Mouse (Mus musculus): Measurements from ENCODE around the gene Olfr155.

Gene Olfr155

DNA sequence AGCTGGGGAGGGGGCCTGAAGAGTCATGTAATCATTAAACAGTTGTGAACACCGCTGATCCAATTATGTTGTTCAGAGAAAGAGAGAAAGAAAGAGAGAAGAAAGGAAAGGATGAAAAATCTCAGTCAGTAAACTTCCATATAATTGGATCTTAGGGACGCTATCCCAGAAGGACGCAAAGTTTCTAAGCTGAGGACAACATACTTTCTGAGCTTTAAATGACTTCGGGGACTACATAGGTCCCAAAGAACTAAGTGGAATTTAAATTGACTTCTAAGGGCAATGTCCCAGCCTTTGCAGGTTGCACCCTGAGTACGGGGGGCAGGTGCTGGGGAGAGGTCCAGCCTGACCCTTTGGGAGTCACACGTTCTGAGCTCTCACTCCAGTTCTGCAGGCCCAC lies at the start of gene Olfr155:
TSS of gene Olfr155 (plus strand) at position 301 of the 400 bp plus-strand sequence.
- H3K4me1 ChIP-seq (replicated peaks; ENCODE audit: low read depth, low read length) = no peaks in the 10 kb centered on the region
- no peaks in the 10 kb centered on the region for H3K36me3 ChIP-seq (ENCODE audit: insufficient read depth, low read length)
- peaks cover 7% of the 10 kb centered on the region; the same call in 1 of the 2 replicates for H3K27me3 ChIP-seq (ENCODE audit: insufficient read depth, low read length)
- peaks cover 3% of the 10 kb centered on the region; the same call in 1 of the 2 replicates for H3K9me3 ChIP-seq (ENCODE audit: low read length)
- TF ChIP-seq NANOG (IDR thresholded peaks at IDR 0.05; ENCODE audit: borderline replicate concordance, low read length) (no peak), POU5F1 (IDR thresholded peaks at IDR 0.05; ENCODE audit: borderline replicate concordance, low read length) (no peak), CTCF (conservative IDR thresholded peaks at IDR 0.05; ENCODE audit: low read length) (no peak)
- no peak within 1 kb of the TSS for H3K4me3 ChIP-seq (replicated peaks; ENCODE audit: low read length)

DNA sequence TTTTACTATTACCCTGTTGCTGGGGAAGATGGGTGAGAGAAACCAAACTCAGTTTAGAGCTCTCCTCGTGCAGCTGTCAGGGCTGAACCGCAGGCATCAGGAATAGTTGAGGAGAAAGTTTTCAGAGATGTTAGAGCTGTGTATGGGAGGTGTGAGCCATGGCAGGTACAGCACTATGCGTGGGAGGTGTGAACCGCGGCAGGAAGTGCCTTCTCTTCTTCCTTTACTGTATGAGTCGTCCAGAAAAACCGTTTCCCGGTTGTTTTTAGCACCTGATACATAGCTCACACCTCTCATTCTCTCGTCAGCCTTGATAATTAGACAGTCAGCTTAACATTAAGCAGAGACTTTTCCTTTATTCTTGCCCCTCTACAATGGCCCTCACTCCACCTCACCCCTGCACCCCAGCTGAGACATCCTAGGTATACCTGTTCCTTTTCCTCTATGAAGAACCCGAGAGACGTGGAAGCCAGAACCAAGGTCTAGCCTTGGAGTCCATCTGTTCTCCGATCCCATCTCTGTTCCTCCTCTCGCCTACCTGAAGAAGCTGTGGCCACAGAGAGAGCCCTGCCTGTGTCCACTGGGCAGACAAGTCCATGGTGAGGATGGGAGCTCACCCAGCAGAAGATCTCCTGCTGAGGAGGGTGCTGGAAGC lies 28.3 kb upstream of the Olfr155 start:
- no peaks in the 10 kb centered on the region for H3K36me3 ChIP-seq (ENCODE audit: insufficient read depth, low read length)
- H3K4me1 ChIP-seq (replicated peaks; ENCODE audit: low read depth, low read length) = peaks cover 21% of the 10 kb centered on the region

DNA sequence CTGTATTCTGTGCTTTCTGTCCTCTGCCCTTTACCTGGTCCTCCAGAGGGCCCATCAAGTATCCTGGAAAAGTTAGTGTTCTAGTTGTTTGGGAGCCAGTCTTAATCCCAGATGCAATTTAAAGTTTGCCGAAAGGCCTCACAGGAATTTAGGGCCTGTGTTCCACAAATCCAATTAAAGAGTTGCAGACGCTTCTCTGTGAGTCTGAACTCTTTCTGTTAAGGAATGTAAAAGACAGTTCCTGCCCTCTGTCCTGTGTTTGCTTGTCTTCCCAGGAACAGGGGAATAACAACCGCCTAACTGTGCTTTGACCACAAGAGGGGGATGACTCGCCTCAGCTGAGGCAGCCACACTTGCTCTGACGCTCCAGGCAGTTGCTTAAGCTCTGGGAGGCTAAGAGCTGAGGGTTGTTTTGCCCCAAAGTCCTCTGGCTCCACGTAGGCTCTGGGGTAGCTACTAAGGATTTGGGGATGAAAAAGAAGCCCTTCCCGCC lies 27.5 kb upstream of the Olfr155 start, which contains the start of gene Olfr156:
TSS of gene Olfr156 (minus strand) at position 51 of the 493 bp plus-strand sequence.
- TF ChIP-seq NANOG (IDR thresholded peaks at IDR 0.05; ENCODE audit: borderline replicate concordance, low read length) (no peak), CTCF (conservative IDR thresholded peaks at IDR 0.05; ENCODE audit: low read length) (peak; percentile 44), POU5F1 (IDR thresholded peaks at IDR 0.05; ENCODE audit: borderline replicate concordance, low read length) (no peak)
- Histone ChIP-seq H3K9me3 (ENCODE audit: low read length) (no peaks in the 10 kb centered on the region), H3K4me3 (replicated peaks; ENCODE audit: low read length) (no peak within 1 kb of the TSS), H3K4me1 (replicated peaks; ENCODE audit: low read depth, low read length) (peaks cover 21% of the 10 kb centered on the region), H3K36me3 (ENCODE audit: insufficient read depth, low read length) (no peaks in the 10 kb centered on the region), H3K27me3 (ENCODE audit: insufficient read depth, low read length) (0 out of 2 replicates have a peak, but pooled peaks cover 13% of the 10 kb centered on the region)

More for the DNA sequence above, 28.3 kb upstream of the Olfr155 start:
- Histone ChIP-seq H3K4me3 (replicated peaks; ENCODE audit: low read length) (no peak overlapping the region), H3K9me3 (ENCODE audit: low read length) (no peaks in the 10 kb centered on the region), H3K27me3 (ENCODE audit: insufficient read depth, low read length) (0 out of 2 replicates have a peak, but pooled peaks cover 13% of the 10 kb centered on the region)
- TF ChIP-seq CTCF (conservative IDR thresholded peaks at IDR 0.05; ENCODE audit: low read length) = no peak
- TF ChIP-seq NANOG (IDR thresholded peaks at IDR 0.05; ENCODE audit: borderline replicate concordance, low read length) = no peak
- no peak for TF ChIP-seq POU5F1 (IDR thresholded peaks at IDR 0.05; ENCODE audit: borderline replicate concordance, low read length)

DNA sequence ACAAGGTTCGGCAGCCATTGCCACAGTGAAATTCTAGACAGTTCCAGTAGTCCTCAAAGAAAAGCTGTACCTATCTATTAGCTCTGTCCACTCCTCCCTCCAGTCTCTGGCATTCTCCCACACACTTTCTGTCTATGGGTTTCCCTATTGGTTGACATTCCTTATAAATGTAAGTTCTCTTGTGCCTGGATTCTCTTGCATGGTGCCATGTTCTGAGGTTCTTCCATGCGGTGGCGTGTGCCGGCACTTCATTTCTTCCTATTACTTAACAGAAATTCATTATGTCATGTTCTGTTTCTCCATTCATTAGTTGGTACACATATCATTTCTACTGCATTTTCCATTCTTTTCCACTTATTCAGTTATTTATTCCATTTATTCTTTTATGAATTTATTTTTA lies 22.6 kb upstream of the Olfr155 start:
- Histone ChIP-seq H3K9me3 (ENCODE audit: low read length) (no peaks in the 10 kb centered on the region), H3K4me3 (replicated peaks; ENCODE audit: low read length) (no peak overlapping the region), H3K27me3 (ENCODE audit: insufficient read depth, low read length) (no peaks in the 10 kb centered on the region; the same call in 1 of the 2 replicates), H3K36me3 (ENCODE audit: insufficient read depth, low read length) (no peaks in the 10 kb centered on the region), H3K4me1 (replicated peaks; ENCODE audit: low read depth, low read length) (peaks cover 15% of the 10 kb centered on the region)
- TF ChIP-seq NANOG (IDR thresholded peaks at IDR 0.05; ENCODE audit: borderline replicate concordance, low read length) (no peak), CTCF (conservative IDR thresholded peaks at IDR 0.05; ENCODE audit: low read length) (no peak), POU5F1 (IDR thresholded peaks at IDR 0.05; ENCODE audit: borderline replicate concordance, low read length) (no peak)

DNA sequence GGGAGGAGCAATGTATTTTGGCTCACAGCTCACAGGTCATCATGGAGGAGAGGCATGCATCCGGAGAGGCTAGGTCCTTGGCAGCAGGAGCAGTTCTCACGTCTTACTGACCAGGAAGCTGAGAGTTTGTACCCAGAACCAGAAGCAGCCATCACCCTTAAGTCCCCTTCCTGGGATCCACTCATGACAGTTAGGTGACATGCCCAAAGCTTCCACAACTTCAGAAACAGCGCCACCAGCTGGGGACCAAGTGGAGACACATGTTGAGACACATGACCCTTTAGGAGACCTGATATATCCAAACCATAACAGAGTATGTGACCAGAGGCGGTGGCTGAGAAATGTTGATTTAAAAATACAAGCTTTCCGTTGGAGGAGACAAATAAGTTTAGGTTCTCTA lies 19.3 kb upstream of the Olfr155 start:
- Histone ChIP-seq H3K27me3 (ENCODE audit: insufficient read depth, low read length) (no peaks in the 10 kb centered on the region; the same call in 1 of the 2 replicates), H3K4me3 (replicated peaks; ENCODE audit: low read length) (no peak overlapping the region), H3K36me3 (ENCODE audit: insufficient read depth, low read length) (no peaks in the 10 kb centered on the region), H3K4me1 (replicated peaks; ENCODE audit: low read depth, low read length) (peaks cover 6% of the 10 kb centered on the region; the same call in 1 of the 2 replicates), H3K9me3 (ENCODE audit: low read length) (no peaks in the 10 kb centered on the region)
- no peak for TF ChIP-seq POU5F1 (IDR thresholded peaks at IDR 0.05; ENCODE audit: borderline replicate concordance, low read length)
- TF ChIP-seq CTCF (conservative IDR thresholded peaks at IDR 0.05; ENCODE audit: low read length) = peak; percentile 61

DNA sequence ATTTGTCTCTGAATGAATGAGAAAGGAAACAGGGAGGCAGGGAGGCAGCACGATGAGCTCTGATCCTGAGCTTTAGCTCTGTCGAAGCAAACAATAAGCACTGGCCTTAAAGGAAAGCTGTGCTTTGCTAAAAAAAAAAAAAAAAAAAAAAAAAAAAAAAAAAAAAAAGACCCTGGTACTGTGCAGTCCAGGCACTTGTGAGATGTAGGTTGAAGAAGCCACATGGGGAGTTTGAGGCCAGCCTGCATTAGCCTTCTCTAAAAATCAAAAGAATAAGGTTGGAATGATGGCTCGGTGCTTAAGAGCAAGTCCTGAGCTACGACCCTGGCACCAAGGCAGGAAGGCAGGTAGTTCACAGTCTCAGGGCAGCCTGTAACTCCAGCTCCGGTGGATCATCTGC lies 17.6 kb upstream of the Olfr155 start:
- no peak overlapping the region for H3K4me3 ChIP-seq (replicated peaks; ENCODE audit: low read length)
- H3K4me1 ChIP-seq (replicated peaks; ENCODE audit: low read depth, low read length) = peaks cover 7% of the 10 kb centered on the region; the same call in 1 of the 2 replicates
- H3K36me3 ChIP-seq (ENCODE audit: insufficient read depth, low read length) = no peaks in the 10 kb centered on the region
- H3K27me3 ChIP-seq (ENCODE audit: insufficient read depth, low read length) = no peaks in the 10 kb centered on the region; the same call in 1 of the 2 replicates
- TF ChIP-seq POU5F1 (IDR thresholded peaks at IDR 0.05; ENCODE audit: borderline replicate concordance, low read length) (no peak), NANOG (IDR thresholded peaks at IDR 0.05; ENCODE audit: borderline replicate concordance, low read length) (no peak), CTCF (conservative IDR thresholded peaks at IDR 0.05; ENCODE audit: low read length) (no peak)
- no peaks in the 10 kb centered on the region for H3K9me3 ChIP-seq (ENCODE audit: low read length)

DNA sequence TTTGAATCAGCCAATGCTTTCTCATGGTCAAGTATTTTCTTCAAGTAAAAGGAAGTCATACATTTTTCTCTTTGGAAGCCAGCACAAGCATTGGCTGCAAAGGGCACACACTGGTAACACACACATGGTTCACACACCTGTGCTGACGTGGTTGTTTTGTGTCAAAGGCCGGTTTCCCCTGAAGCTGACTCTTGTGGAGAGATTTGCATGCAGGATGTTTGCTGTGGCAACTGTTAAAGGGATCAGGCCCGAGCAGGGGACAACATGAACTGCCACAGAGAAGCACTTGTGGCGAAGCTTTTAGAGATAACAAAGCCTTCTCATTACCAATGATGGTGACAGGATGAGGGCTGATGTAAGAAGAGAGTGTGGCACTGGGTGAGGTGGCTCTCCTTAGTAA lies 16.6 kb upstream of the Olfr155 start:
- H3K27me3 ChIP-seq (ENCODE audit: insufficient read depth, low read length) = no peaks in the 10 kb centered on the region; the same call in 1 of the 2 replicates
- TF ChIP-seq POU5F1 (IDR thresholded peaks at IDR 0.05; ENCODE audit: borderline replicate concordance, low read length) (no peak), NANOG (IDR thresholded peaks at IDR 0.05; ENCODE audit: borderline replicate concordance, low read length) (no peak)
- H3K36me3 ChIP-seq (ENCODE audit: insufficient read depth, low read length) = no peaks in the 10 kb centered on the region
- H3K9me3 ChIP-seq (ENCODE audit: low read length) = no peaks in the 10 kb centered on the region
- peaks cover 7% of the 10 kb centered on the region; the same call in 1 of the 2 replicates for H3K4me1 ChIP-seq (replicated peaks; ENCODE audit: low read depth, low read length)
- H3K4me3 ChIP-seq (replicated peaks; ENCODE audit: low read length) = no peak overlapping the region

DNA sequence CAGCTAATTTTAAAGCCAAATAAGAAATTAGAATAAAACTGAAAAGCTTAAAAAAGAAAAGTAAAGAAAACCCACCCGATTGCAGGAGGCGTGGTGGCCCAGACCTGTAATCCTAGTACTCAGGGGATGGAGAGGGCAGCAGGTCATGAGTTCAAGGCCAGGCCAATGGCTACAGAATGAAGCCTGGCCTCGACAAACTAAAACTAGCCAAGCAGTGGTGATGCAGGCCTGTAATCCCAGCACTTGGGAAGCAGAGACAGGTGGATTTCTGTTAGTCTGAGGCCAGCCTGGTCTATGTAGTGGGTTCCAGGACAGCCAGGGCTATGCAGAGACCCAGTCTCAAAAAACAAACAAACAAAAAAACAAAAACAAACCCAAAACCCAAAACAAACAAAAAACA lies 13.0 kb upstream of the Olfr155 start:
- no peaks in the 10 kb centered on the region for H3K36me3 ChIP-seq (ENCODE audit: insufficient read depth, low read length)
- no peaks in the 10 kb centered on the region; the same call in 1 of the 2 replicates for H3K9me3 ChIP-seq (ENCODE audit: low read length)
- no peak overlapping the region for H3K4me3 ChIP-seq (replicated peaks; ENCODE audit: low read length)
- no peaks in the 10 kb centered on the region for H3K27me3 ChIP-seq (ENCODE audit: insufficient read depth, low read length)
- H3K4me1 ChIP-seq (replicated peaks; ENCODE audit: low read depth, low read length) = peaks cover 7% of the 10 kb centered on the region; the same call in 1 of the 2 replicates
- no peak for TF ChIP-seq NANOG (IDR thresholded peaks at IDR 0.05; ENCODE audit: borderline replicate concordance, low read length)
- TF ChIP-seq CTCF (conservative IDR thresholded peaks at IDR 0.05; ENCODE audit: low read length) = no peak

Data from E14TG2a.4 (cell line).